In the genomic region with DNA sequence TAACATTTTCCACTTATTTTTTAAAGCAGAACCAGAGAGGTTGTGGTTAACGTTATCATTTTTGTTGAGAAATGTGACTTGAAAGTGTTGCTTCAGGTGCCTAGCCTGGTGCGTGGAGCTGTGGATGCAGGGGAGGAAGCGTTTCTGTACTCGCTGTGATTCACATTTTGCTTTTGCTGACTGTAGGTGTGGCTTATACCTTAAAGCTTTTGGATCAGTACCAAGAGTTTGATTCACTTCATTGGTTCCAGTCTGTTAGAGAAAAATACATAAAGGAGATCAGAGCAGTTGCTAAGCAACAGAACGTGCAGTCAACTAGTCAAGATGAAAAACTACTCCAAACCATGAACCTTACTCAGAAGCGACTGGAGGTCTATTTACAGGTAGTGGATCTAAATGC, we compare ENCODE assay signal across 27 mouse cellular contexts. TPM values are rescaled to one million over a fixed set of nuclear protein-coding genes. Genes with fewer than 3 reads are reported as not detected.
DNase-seq lines count a peak whose midpoint lies in the region; ATAC-seq and TF ChIP-seq lines count a peak whose summit lies in the region.
"Had no signal": no experiment of that assay in that cellular context is flagged by ENCODE, and none has a peak within 500 bp of the region (broad histone marks: within the 10 kb centered on the region; RNA-seq: fewer than 3 reads in every experiment).

No protein-coding gene starts in this region.

- H3K4me3 ChIP-seq in forebrain, postnatal 0 days (ENCODE audit: low read depth, low read length) = no peak overlapping the region
- H3K4me3 ChIP-seq in forebrain, embryonic 13.5 days = no peak overlapping the region
- H3K4me3 ChIP-seq in intestine, embryonic 14.5 days (ENCODE audit: low read depth, low read length) = no peak overlapping the region
- no peak overlapping the region for H3K4me3 ChIP-seq in intestine, embryonic 15.5 days (replicated peaks)
- H3K4me3 ChIP-seq: embryonic facial prominence, embryonic 12.5 days; erythroblast, embryonic 14.5 days; forebrain, embryonic 12.5 days; heart, embryonic 12.5 days; heart, embryonic 15.5 days; hindbrain, embryonic 10.5 days; kidney, embryonic 15.5 days had no signal

- H3K36me3 ChIP-seq in forebrain, postnatal 0 days (ENCODE audit: insufficient read depth) = peaks cover 69% of the 10 kb centered on the region
- peaks cover 83% of the 10 kb centered on the region for H3K36me3 ChIP-seq in forebrain, embryonic 13.5 days (ENCODE audit: poor library complexity, severe bottlenecking)
- H3K36me3 ChIP-seq in intestine, embryonic 14.5 days (ENCODE audit: control insufficient read depth, insufficient read depth, low read length) = peaks cover 92% of the 10 kb centered on the region
- peaks cover 43% of the 10 kb centered on the region for H3K36me3 ChIP-seq in intestine, embryonic 15.5 days

- ATAC-seq in CD4-positive, CD25-positive, alpha-beta regulatory T cell, adult 4 months = no peak
- ATAC-seq in forebrain, postnatal 0 days = peak; percentile 45; the same call in 1 of the 2 replicates
- ATAC-seq in forebrain, embryonic 13.5 days = no peak
- no peak for ATAC-seq in intestine, embryonic 14.5 days (replicated peaks; ENCODE audit: low FRiP score, low TSS enrichment, low read depth)
- no peak for ATAC-seq in intestine, embryonic 15.5 days
- ATAC-seq: activated CD4-positive, CD25-positive, alpha-beta regulatory T cell, adult 4 months had no signal

- no peak overlapping the region for H3K9ac ChIP-seq in forebrain, postnatal 0 days
- no peak overlapping the region for H3K9ac ChIP-seq in forebrain, embryonic 13.5 days
- H3K9ac ChIP-seq in intestine, embryonic 14.5 days (ENCODE audit: low read length) = no peak overlapping the region
- no peak overlapping the region for H3K9ac ChIP-seq in intestine, embryonic 15.5 days
- H3K9ac ChIP-seq: embryonic facial prominence, embryonic 12.5 days; forebrain, embryonic 12.5 days; heart, embryonic 12.5 days; heart, embryonic 15.5 days; hindbrain, embryonic 14.5 days; kidney, embryonic 15.5 days had no signal

- no peaks in the 10 kb centered on the region for H3K4me1 ChIP-seq in forebrain, postnatal 0 days (ENCODE audit: insufficient read depth)
- H3K4me1 ChIP-seq in forebrain, embryonic 13.5 days = no peaks in the 10 kb centered on the region
- no peaks in the 10 kb centered on the region for H3K4me1 ChIP-seq in intestine, embryonic 14.5 days (replicated peaks; ENCODE audit: control insufficient read depth, insufficient read depth, low read length)
- no peaks in the 10 kb centered on the region for H3K4me1 ChIP-seq in intestine, embryonic 15.5 days (replicated peaks)
- H3K4me1 ChIP-seq: embryonic facial prominence, embryonic 12.5 days; forebrain, embryonic 12.5 days; heart, embryonic 12.5 days; heart, embryonic 15.5 days; hindbrain, embryonic 10.5 days; kidney, embryonic 15.5 days had no signal

- H3K27me3 ChIP-seq in forebrain, postnatal 0 days (ENCODE audit: insufficient read depth, low read length) = no peaks in the 10 kb centered on the region
- H3K27me3 ChIP-seq in forebrain, embryonic 13.5 days = no peaks in the 10 kb centered on the region
- H3K27me3 ChIP-seq in intestine, embryonic 14.5 days (replicated peaks; ENCODE audit: control insufficient read depth, insufficient read depth, low read length) = no peaks in the 10 kb centered on the region
- no peaks in the 10 kb centered on the region for H3K27me3 ChIP-seq in intestine, embryonic 15.5 days (replicated peaks)
- H3K27me3 ChIP-seq: embryonic facial prominence, embryonic 12.5 days; forebrain, embryonic 12.5 days; heart, embryonic 12.5 days; heart, embryonic 15.5 days; kidney, embryonic 15.5 days had no signal

- peak; percentile 11 for DNase-seq in CD4-positive, CD25-positive, alpha-beta regulatory T cell, adult 2 months (ENCODE audit: low read depth, low spot score)
- no peak for DNase-seq in forebrain, postnatal 0 days
- DNase-seq in intestine, embryonic 14.5 days (ENCODE audit: low spot score) = peak; percentile 25
- peak; percentile 9 for DNase-seq in induced T-regulatory cell, adult 2 months (ENCODE audit: low read depth)
- DNase-seq in cerebellum, adult 11 months = no peak
- DNase-seq: adrenal gland, postnatal 10 days; cerebellum, adult 18-20 months; cerebellum, adult 9-10 months; cerebellum, postnatal 14 days; gastrocnemius, postnatal 25 days; heart, adult 18-20 months; heart, postnatal 10 days; heart, postnatal 36 days; kidney, adult 11 months; kidney, adult 8-10 months had no signal

- no peak for TF ChIP-seq CTCF in forebrain, postnatal 0 days (IDR thresholded peaks at IDR 0.05; ENCODE audit: low read depth)

- 67% methylated on average over 6 of the region's 6 CpGs for WGBS in forebrain, postnatal 0 days
- 85% methylated on average over 6 of the region's 6 CpGs for WGBS in forebrain, embryonic 13.5 days
- WGBS in intestine, embryonic 14.5 days = 89% methylated on average over 6 of the region's 6 CpGs
- WGBS in intestine, embryonic 15.5 days = 88% methylated on average over 6 of the region's 6 CpGs

- H3K27ac ChIP-seq in forebrain, postnatal 0 days (ENCODE audit: low read depth, low read length) = no peak overlapping the region
- H3K27ac ChIP-seq in forebrain, embryonic 13.5 days = no peak overlapping the region
- no peak overlapping the region for H3K27ac ChIP-seq in intestine, embryonic 14.5 days (ENCODE audit: low read depth)
- H3K27ac ChIP-seq in intestine, embryonic 15.5 days = no peak overlapping the region
- H3K27ac ChIP-seq: embryonic facial prominence, embryonic 12.5 days; forebrain, embryonic 12.5 days; heart, embryonic 15.5 days; hindbrain, embryonic 10.5 days; hindbrain, embryonic 14.5 days; kidney, embryonic 15.5 days had no signal

- H3K9me3 ChIP-seq in forebrain, postnatal 0 days (ENCODE audit: low read length) = no peaks in the 10 kb centered on the region
- H3K9me3 ChIP-seq in forebrain, embryonic 13.5 days (replicated peaks) = no peaks in the 10 kb centered on the region
- no peaks in the 10 kb centered on the region for H3K9me3 ChIP-seq in intestine, embryonic 14.5 days (ENCODE audit: control insufficient read depth, low read length)
- H3K9me3 ChIP-seq in intestine, embryonic 15.5 days = no peaks in the 10 kb centered on the region
- H3K9me3 ChIP-seq: embryonic facial prominence, embryonic 12.5 days; forebrain, embryonic 12.5 days; heart, embryonic 12.5 days; heart, embryonic 15.5 days; hindbrain, embryonic 10.5 days; kidney, embryonic 15.5 days had no signal

- no peak overlapping the region for H3K4me2 ChIP-seq in forebrain, postnatal 0 days (ENCODE audit: low read depth)
- H3K4me2 ChIP-seq in forebrain, embryonic 13.5 days = no peak overlapping the region
- H3K4me2 ChIP-seq in intestine, embryonic 14.5 days (ENCODE audit: low read length) = no peak overlapping the region
- H3K4me2 ChIP-seq in intestine, embryonic 15.5 days (replicated peaks) = no peak overlapping the region
- H3K4me2 ChIP-seq: embryonic facial prominence, embryonic 12.5 days; forebrain, embryonic 12.5 days; heart, embryonic 12.5 days; heart, embryonic 15.5 days; hindbrain, embryonic 14.5 days; kidney, embryonic 15.5 days had no signal

RNA-seq across cellular contexts. Expression of a gene that starts 47.2 kb away (rescaled TPM):
- 10 to 100 TPM; 21.7 to 26.4 TPM for polyA plus RNA-seq in CD4-positive, CD25-positive, alpha-beta regulatory T cell, adult 4 months (2017; shearing (Covaris generic))
- total RNA-seq in forebrain, postnatal 0 days (2014; rRNA removed) = 25.2 and 30.1 TPM in 2 replicates
- 13.4 and 21.8 TPM in 2 replicates for polyA plus RNA-seq in forebrain, postnatal 0 days (2015; fragmentation: Nextera tagmentation; extraction: Ambion mirVana)
- 32.0 and 32.4 TPM in 2 replicates for polyA plus RNA-seq in forebrain, embryonic 13.5 days (2015; fragmentation: Nextera tagmentation; extraction: Ambion mirVana)
- 39.5 and 42.2 TPM in 2 replicates for polyA plus RNA-seq in intestine, embryonic 14.5 days (2014; fragmentation: Nextera tagmentation; extraction: Ambion mirVana)
- polyA plus RNA-seq in intestine, embryonic 15.5 days (2015; fragmentation: Nextera tagmentation; extraction: Ambion mirVana) = 39.9 and 42.1 TPM in 2 replicates
- polyA plus RNA-seq: erythroblast, embryonic 14.5 days had no signal

RNA-seq across cellular contexts. Expression of a gene that starts 56.9 kb away (rescaled TPM):
- polyA plus RNA-seq in CD4-positive, CD25-positive, alpha-beta regulatory T cell, adult 4 months (2017; shearing (Covaris generic)) = not detected
- 25.1 and 29.5 TPM in 2 replicates for total RNA-seq in forebrain, postnatal 0 days (2014; rRNA removed)
- 6.4 and 9.2 TPM in 2 replicates for polyA plus RNA-seq in forebrain, postnatal 0 days (2015; fragmentation: Nextera tagmentation; extraction: Ambion mirVana)
- polyA plus RNA-seq in forebrain, embryonic 13.5 days (2015; fragmentation: Nextera tagmentation; extraction: Ambion mirVana) = 11.5 and 13.9 TPM in 2 replicates
- 1.8 and 2.2 TPM in 2 replicates for polyA plus RNA-seq in intestine, embryonic 14.5 days (2014; fragmentation: Nextera tagmentation; extraction: Ambion mirVana)
- polyA plus RNA-seq in intestine, embryonic 15.5 days (2015; fragmentation: Nextera tagmentation; extraction: Ambion mirVana) = 1.4 and 1.5 TPM in 2 replicates
- polyA plus RNA-seq: activated CD4-positive, CD25-positive, alpha-beta regulatory T cell, adult 4 months; erythroblast, embryonic 14.5 days had no signal

RNA-seq across cellular contexts. Expression of a gene that starts 57.7 kb away (rescaled TPM):
- 1 to 10 TPM; 4.0 to 7.8 TPM for polyA plus RNA-seq in CD4-positive, CD25-positive, alpha-beta regulatory T cell, adult 4 months (2017; shearing (Covaris generic))
- 38.2 and 38.5 TPM in 2 replicates for total RNA-seq in forebrain, postnatal 0 days (2014; rRNA removed)
- 17.4 and 26.1 TPM in 2 replicates for polyA plus RNA-seq in forebrain, postnatal 0 days (2015; fragmentation: Nextera tagmentation; extraction: Ambion mirVana)
- polyA plus RNA-seq in forebrain, embryonic 13.5 days (2015; fragmentation: Nextera tagmentation; extraction: Ambion mirVana) = 34.5 and 37.6 TPM in 2 replicates
- 37.7 and 44.4 TPM in 2 replicates for polyA plus RNA-seq in intestine, embryonic 14.5 days (2014; fragmentation: Nextera tagmentation; extraction: Ambion mirVana)
- polyA plus RNA-seq in intestine, embryonic 15.5 days (2015; fragmentation: Nextera tagmentation; extraction: Ambion mirVana) = 46.0 and 49.1 TPM in 2 replicates

Comparison
In these comparisons a context has a peak if more than half of its experiments do, and no peak if none do; other contexts are left out.
1. DNase-seq: peak in CD4-positive, CD25-positive, alpha-beta regulatory T cell, adult 2 months (single experiment), intestine, embryonic 14.5 days (single experiment) and induced T-regulatory cell, adult 2 months (single experiment); none in forebrain, postnatal 0 days (single experiment) and cerebellum, adult 11 months (single experiment).